Mouse (Mus musculus): ENCODE results near the gene Phxr2. TPM values are rescaled to one million over a fixed set of nuclear protein-coding genes. Genes with fewer than 3 reads are reported as not detected.
A peak's percentile ranks its signal among the peaks of the same experiment; 100 is the strongest.

The Phxr2 gene
- not detected in 2 replicates for polyA plus RNA-seq (2015; fragmentation: Nextera tagmentation; extraction: Ambion mirVana)

DNA sequence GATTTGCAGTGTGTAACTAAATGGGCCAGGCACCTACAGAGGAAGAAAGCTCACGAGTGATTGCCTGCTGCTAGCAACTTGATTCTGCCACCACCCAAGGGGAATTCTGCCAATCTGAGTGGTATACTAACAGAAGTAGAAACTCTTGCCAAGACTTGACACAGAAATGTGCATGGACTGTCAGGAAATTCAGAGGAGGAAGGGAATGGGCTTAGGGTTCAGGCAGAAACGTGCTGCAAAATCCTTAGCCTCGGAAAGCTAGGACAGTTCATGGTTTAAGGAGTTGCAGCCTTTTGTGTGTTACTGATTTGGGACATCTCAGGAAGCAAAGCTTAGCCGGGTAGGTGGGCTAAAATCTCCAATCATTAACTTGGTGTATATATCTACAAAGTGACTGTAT is at the start of gene Phxr2:
Gene Phxr2, minus strand, starts transcription at position 101 of the 400 bp plus-strand sequence.
- ATAC-seq (replicated peaks; ENCODE audit: low FRiP score, low read depth): no peak
- 75% methylated on average over 4 of the region's 4 CpGs for WGBS
- Histone ChIP-seq H3K27ac (no peak within 1 kb of the TSS), H3K27me3 (ENCODE audit: insufficient read depth, low read length) (no peaks in the 10 kb centered on the region), H3K9me3 (replicated peaks; ENCODE audit: low read length) (no peaks in the 10 kb centered on the region), H3K9ac (ENCODE audit: low read depth, low read length) (peak within 1 kb of the TSS; percentile 18; the same call in 1 of the 2 replicates), H3K4me3 (replicated peaks; ENCODE audit: low read depth, low read length) (no peak within 1 kb of the TSS), H3K36me3 (ENCODE audit: insufficient read depth, low read length) (no peaks in the 10 kb centered on the region), H3K4me2 (ENCODE audit: low read length) (no peak within 1 kb of the TSS), H3K4me1 (replicated peaks; ENCODE audit: insufficient read depth, low read length) (0 out of 2 replicates have a peak, but pooled peaks cover 5% of the 10 kb centered on the region)
- no peak for TF ChIP-seq CTCF (IDR thresholded peaks at IDR 0.05; ENCODE audit: low read depth)
- DNase-seq (ENCODE audit: low spot score): no peak

GRCm38 (mm10) chr10:99172906-99173507 is 46.9 kb upstream of the Phxr2 start:
- ATAC-seq (replicated peaks; ENCODE audit: low FRiP score, low read depth) (no peak), DNase-seq (ENCODE audit: low spot score) (peak; percentile 82)
- 35% methylated on average over 7 of the region's 7 CpGs for WGBS
- Histone ChIP-seq H3K27me3 (ENCODE audit: insufficient read depth, low read length) (no peaks in the 10 kb centered on the region), H3K27ac (peak overlapping the region; percentile 87), H3K9ac (ENCODE audit: low read depth, low read length) (no peak overlapping the region), H3K4me3 (replicated peaks; ENCODE audit: low read depth, low read length) (no peak overlapping the region), H3K9me3 (replicated peaks; ENCODE audit: low read length) (no peaks in the 10 kb centered on the region), H3K4me1 (replicated peaks; ENCODE audit: insufficient read depth, low read length) (peaks cover 13% of the 10 kb centered on the region), H3K4me2 (ENCODE audit: low read length) (no peak overlapping the region), H3K36me3 (ENCODE audit: insufficient read depth, low read length) (no peaks in the 10 kb centered on the region)
- TF ChIP-seq CTCF (IDR thresholded peaks at IDR 0.05; ENCODE audit: low read depth): no peak

- Histone ChIP-seq H3K4me2 (ENCODE audit: low read length) (peak overlapping the region; percentile 33), H3K4me3 (replicated peaks; ENCODE audit: low read depth, low read length) (no peak overlapping the region), H3K9ac (ENCODE audit: low read depth, low read length) (no peak overlapping the region), H3K27me3 (ENCODE audit: insufficient read depth, low read length) (no peaks in the 10 kb centered on the region), H3K36me3 (ENCODE audit: insufficient read depth, low read length) (no peaks in the 10 kb centered on the region), H3K9me3 (replicated peaks; ENCODE audit: low read length) (no peaks in the 10 kb centered on the region), H3K27ac (peak overlapping the region; percentile 87), H3K4me1 (replicated peaks; ENCODE audit: insufficient read depth, low read length) (peaks cover 13% of the 10 kb centered on the region)
- peak; percentile 92 for DNase-seq (ENCODE audit: low spot score)
- TF ChIP-seq CTCF (IDR thresholded peaks at IDR 0.05; ENCODE audit: low read depth): 0 out of 2 replicates have a peak, but pooled peaks have one; percentile 3
- peak; percentile 83 for ATAC-seq (replicated peaks; ENCODE audit: low FRiP score, low read depth)
- WGBS: 5% methylated on average over 12 of the region's 12 CpGs
Measured at GRCm38 (mm10) chr10:99171961-99172497, 45.9 kb upstream of the Phxr2 start.

DNA sequence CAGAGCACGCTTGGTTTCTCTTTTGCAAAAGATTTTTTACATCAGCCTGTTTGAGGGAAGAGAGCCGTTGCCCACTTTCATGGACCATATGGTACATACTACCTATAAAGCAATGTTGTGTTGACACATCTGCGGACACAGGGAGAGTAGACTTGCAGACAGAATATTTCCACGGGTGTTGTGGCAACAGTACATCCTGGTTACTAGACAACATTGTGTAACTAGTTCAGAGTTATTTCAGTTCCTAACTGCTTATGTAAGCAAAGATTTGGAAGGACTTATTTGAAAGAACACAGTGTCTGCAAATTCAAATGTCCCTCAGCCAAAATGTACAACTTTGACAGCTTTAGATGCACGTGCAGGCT is 43.6 kb upstream of the Phxr2 start:
- ATAC-seq (replicated peaks; ENCODE audit: low FRiP score, low read depth) (no peak), DNase-seq (ENCODE audit: low spot score) (peak; percentile 78)
- H3K27me3 ChIP-seq (ENCODE audit: insufficient read depth, low read length): no peaks in the 10 kb centered on the region
- no peaks in the 10 kb centered on the region for H3K9me3 ChIP-seq (replicated peaks; ENCODE audit: low read length)
- H3K4me2 ChIP-seq (ENCODE audit: low read length): no peak overlapping the region
- TF ChIP-seq CTCF (IDR thresholded peaks at IDR 0.05; ENCODE audit: low read depth): no peak
- peak overlapping the region; percentile 73 for H3K27ac ChIP-seq
- 38% methylated on average over 5 of the region's 5 CpGs for WGBS
- peaks cover 21% of the 10 kb centered on the region for H3K4me1 ChIP-seq (replicated peaks; ENCODE audit: insufficient read depth, low read length)
- no peak overlapping the region for H3K4me3 ChIP-seq (replicated peaks; ENCODE audit: low read depth, low read length)
- H3K9ac ChIP-seq (ENCODE audit: low read depth, low read length): no peak overlapping the region
- H3K36me3 ChIP-seq (ENCODE audit: insufficient read depth, low read length): no peaks in the 10 kb centered on the region

- ATAC-seq (replicated peaks; ENCODE audit: low FRiP score, low read depth): peak; percentile 22; the same call in 1 of the 2 replicates
- Histone ChIP-seq H3K36me3 (ENCODE audit: insufficient read depth, low read length) (no peaks in the 10 kb centered on the region), H3K4me1 (replicated peaks; ENCODE audit: insufficient read depth, low read length) (peaks cover 21% of the 10 kb centered on the region), H3K4me2 (ENCODE audit: low read length) (peak overlapping the region; percentile 3; the same call in 1 of the 2 replicates), H3K9me3 (replicated peaks; ENCODE audit: low read length) (no peaks in the 10 kb centered on the region), H3K9ac (ENCODE audit: low read depth, low read length) (0 out of 2 replicates have a peak overlapping the region, but pooled peaks have one; percentile 23), H3K4me3 (replicated peaks; ENCODE audit: low read depth, low read length) (no peak overlapping the region), H3K27ac (peak overlapping the region; percentile 73), H3K27me3 (ENCODE audit: insufficient read depth, low read length) (no peaks in the 10 kb centered on the region)
- peak; percentile 83 for DNase-seq (ENCODE audit: low spot score)
- 34% methylated on average over 11 of the region's 11 CpGs for WGBS
- TF ChIP-seq CTCF (IDR thresholded peaks at IDR 0.05; ENCODE audit: low read depth): peak; percentile 76
Measured at GRCm38 (mm10) chr10:99168840-99169764, 43.0 kb upstream of the Phxr2 start.

DNA sequence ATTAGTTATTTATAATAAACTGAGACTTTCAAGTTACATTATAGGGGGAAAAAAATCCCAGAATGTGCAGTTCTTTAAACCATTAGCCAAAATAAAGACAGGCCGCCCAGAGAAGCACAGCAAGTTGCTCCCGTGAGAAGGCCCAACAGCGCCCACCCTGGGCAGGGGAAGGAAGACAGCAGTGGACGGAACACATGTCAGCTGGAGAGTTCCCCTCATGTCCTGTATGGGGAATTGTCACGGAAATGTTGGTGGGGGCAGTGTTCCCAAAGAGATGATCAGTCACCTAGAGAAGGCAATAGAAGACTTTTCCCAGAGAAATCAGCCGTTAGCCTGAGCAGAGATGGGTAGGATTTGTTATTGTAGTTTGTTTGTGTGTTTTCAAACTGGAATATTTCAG is 42.3 kb upstream of the Phxr2 start:
- H3K4me3 ChIP-seq (replicated peaks; ENCODE audit: low read depth, low read length): no peak overlapping the region
- no peak overlapping the region for H3K4me2 ChIP-seq (ENCODE audit: low read length)
- no peak overlapping the region for H3K27ac ChIP-seq
- H3K9me3 ChIP-seq (replicated peaks; ENCODE audit: low read length): no peaks in the 10 kb centered on the region
- ATAC-seq (replicated peaks; ENCODE audit: low FRiP score, low read depth): no peak
- no peak overlapping the region for H3K9ac ChIP-seq (ENCODE audit: low read depth, low read length)
- peaks cover 20% of the 10 kb centered on the region for H3K4me1 ChIP-seq (replicated peaks; ENCODE audit: insufficient read depth, low read length)
- peak; percentile 41; the same call in 1 of the 2 replicates for TF ChIP-seq CTCF (IDR thresholded peaks at IDR 0.05; ENCODE audit: low read depth)
- no peaks in the 10 kb centered on the region for H3K36me3 ChIP-seq (ENCODE audit: insufficient read depth, low read length)
- no peaks in the 10 kb centered on the region for H3K27me3 ChIP-seq (ENCODE audit: insufficient read depth, low read length)
- 59% methylated on average over 6 of the region's 6 CpGs for WGBS
- peak; percentile 63 for DNase-seq (ENCODE audit: low spot score)
